Mouse (Mus musculus): ENCODE data around the gene Slc9a1. TPM values are rescaled to one million over a fixed set of nuclear protein-coding genes. Genes with fewer than 3 reads are reported as not detected.
A peak's percentile ranks its signal among the peaks of the same experiment; 100 is the strongest.

Gene Slc9a1
- total RNA-seq, 2 experiments from 2014 or later: 30.4 to 36.2 TPM

DNA sequence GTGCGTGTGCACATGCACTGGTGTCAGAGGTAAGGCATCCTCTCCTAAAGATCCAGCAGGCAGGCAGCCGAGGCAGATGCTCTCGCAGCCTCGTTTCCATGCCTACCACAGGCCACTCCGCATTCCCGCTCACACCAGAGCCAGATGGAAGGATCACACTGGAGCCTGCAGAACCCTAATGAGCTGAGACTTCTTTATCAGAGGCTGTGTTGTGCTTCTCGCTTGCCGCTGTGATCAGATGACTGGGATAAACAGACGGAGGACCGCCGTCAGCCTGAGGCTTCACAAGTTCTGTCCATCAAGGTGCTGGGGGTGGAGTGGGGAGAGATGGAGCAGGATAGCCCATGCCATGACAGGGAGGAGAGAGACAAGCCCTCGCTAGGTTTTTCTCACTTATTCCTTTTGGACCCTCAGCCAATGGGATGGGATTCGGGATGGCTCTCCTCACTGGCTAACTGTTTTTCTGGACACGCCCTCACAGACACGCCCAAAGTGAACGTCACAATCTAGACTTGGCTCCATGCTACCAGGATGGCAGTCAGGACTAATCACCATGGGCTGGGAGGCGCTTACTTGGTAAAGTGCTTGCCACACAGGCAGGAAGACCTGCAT is 63.2 kb downstream of the Slc9a1 start:
- peak; percentile 66 for DNase-seq

DNA sequence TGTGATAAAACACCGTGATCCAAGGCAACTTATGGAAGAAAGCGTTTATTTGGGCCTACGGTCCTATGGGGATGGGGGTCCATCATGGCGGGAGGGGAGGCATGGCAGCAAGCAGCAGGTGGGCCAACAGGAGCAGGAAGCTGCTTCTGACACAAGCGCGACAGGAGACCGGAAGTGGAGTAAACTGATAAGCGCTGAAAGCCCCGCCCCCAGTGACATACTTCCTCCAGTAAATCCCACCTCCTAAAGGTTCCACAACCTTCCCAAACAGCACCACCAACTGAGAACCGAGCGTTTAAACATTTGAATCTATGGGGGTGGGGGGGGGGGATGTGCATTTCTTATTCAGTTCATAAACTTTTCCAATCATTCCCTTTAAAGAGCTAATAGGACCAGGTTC is 66.4 kb downstream of the Slc9a1 start:
- intact Hi-C loops (cut with DNase I): no loop called here

More for the DNA sequence above, 63.2 kb downstream of the Slc9a1 start:
- intact Hi-C loops (cut with DNase I): no loop called here

DNA sequence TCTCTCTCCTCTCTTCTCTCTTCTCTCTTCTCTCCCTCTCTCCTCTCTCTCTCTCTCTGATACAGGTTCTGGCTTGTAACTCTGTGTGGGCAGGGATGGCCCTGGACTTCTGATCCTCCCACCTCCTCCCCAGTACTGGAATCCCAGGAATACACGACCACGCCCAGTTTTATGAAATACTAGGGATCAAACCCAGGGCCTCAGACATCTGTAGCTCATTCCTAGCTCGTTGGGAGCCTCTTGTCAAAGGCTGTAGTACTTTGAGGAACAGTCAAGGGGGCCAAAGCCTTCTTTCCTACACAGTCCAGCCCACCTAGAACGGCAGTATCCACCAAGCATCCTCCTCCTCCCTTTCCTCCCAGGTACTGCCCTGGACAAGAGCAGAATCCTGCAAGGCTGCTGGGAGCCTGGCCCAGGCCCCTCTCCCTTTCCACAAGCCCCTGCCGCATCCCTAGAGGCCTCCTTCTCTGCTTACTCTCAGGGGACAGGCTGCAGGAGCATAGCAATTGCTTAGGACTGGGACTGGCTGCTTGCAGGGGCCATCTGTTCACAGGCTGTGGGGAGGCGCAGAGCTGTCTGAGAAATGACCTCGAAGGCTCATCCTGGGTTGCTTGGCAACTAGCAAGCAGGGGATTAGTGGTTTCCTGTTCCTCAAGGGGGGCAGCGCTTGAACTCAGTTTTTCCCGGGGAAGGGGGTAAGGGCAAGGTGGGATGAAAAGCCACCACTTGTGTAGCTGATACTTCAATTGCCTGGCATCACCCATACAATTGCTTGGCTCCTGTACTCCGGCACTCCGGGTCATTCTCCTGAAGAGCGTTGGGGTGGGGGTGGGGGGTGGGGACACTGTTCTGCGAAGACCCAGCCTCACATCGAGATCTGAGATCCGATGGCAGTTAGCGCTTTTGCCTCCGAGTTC is 70.2 kb downstream of the Slc9a1 start:
- intact Hi-C loops (cut with DNase I): no loop called here
- peak; percentile 77 for DNase-seq

More for the DNA sequence above, 66.4 kb downstream of the Slc9a1 start:
- DNase-seq: no peak

DNA sequence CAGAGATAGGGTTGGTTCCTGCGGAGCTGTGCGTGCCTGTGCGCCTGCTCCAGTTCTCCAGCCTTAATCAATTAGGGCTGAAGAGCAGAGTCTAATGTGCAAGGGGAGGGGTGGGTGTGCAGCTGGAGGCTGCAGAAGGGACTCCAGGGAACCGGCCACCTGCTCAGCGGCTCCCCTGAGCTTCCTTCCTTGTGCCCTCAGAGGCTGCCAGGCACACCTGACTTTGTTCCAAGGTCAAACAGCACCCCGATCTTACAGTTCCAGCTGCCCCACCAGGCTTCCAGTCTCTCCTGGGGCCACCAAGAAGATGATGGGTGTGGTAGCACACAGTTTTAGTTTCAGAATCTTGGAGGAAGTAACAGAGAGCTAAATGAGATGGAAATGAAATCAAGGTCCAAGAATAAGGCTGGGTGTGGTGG is 70.9 kb downstream of the Slc9a1 start:
- intact Hi-C loops (cut with DNase I): no loop called here
- peak; percentile 40 for DNase-seq

DNA sequence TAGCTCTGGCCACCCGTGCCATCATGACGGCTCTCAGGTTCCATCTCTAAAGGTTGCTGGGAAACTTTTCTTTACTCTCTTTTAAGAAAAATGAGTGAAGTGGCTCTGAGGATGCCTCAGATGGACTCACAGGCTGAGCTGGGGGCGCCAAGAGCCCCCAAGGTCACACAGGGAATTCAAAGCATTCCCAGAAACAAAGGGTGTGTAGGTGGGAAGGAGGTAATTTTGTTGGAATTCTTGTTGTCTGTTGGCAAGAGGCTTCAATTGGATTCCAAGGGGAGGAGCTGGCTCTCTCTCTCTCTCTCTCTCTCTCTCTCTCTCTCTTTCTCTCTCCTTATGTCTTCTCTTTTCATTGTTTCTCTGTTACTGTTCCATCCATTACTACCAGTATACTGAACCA is 72.7 kb downstream of the Slc9a1 start:
- intact Hi-C loops (cut with DNase I): no loop called here

DNA sequence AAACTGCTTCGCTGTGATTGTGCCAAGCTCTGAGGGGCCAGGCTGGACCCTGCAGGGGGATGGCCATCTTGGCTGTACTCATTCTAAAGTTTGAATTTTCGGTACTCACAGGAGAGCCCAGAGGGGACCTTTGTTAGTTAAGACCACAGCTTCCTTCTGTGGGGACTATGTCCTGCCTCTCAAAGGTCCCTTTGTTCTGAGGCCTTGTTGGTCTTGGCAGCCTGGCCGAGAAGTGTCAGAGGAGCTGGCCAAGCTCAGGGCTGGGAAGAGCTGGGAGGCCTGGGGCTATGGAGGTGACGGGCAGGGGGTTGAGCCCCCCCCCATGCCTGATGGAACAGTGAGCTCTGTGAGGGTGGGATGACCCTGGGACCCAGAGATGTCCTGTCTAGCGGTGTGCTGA is 73.6 kb downstream of the Slc9a1 start:
- intact Hi-C loops (cut with DNase I): no loop called here
- DNase-seq: peak; percentile 51

More for the DNA sequence above, 72.7 kb downstream of the Slc9a1 start:
- DNase-seq: no peak

DNA sequence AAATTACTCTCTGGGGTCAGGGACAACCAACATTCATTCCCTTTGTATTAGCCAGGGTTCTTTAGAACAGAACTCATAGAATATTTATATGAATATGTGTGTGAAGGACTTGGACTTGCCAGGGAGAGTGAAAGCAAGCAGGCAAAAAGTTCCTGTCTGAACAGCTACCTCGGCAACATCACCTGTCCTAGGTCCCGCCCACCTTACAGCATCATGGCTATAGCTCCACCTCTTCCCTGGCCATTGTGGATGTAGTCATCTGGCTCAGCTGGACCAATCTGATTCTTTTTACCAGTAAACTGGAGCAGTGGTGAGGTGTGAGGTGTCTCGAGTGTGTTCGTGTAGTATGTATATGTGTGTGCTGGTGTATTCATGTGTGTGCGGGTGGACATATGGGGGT is 76.2 kb downstream of the Slc9a1 start:
- no peak for DNase-seq
- intact Hi-C loops (cut with DNase I): no loop called here

DNA sequence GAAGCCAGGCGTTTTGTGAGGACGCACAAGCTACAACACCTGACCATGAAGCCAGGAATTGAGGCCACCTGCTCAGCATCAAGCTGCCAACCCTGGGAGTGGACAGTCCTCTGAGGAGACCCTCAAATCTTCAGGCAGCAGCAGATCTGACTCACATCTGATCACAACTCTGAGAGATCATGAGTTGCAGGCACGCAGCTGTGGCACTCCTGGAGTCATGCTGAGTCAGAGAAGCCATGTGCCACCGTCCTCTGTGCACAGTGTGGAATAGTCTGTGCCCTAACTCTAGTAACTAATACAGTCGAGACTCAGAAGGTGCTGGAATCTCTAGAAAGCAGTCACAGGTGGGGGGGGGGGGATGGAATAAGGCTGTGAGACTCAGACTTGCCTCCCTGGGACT is 77.9 kb downstream of the Slc9a1 start:
- intact Hi-C loops (cut with DNase I): no loop called here
- no peak for DNase-seq

DNA sequence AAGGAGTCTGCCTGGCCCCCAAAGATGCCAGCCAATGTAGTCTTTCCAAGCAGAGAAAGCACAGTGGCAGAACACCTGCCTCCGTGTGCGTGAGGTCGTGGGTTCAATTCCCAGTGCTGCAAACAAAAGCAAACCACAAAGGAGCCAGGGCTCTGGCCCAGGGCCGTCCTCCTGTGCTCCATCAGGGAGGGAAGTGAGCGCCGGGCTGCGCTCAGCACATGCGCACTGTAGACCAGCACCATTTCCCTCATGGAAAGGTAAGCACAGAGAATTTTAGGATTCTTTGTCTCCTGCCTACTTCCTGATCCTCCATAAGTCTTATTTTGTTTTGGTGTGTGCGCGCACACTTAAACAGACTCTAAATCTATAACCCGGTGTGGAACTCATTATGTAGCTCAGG is 78.5 kb downstream of the Slc9a1 start:
- DNase-seq: no peak
- intact Hi-C loops (cut with DNase I): no loop called here

DNA sequence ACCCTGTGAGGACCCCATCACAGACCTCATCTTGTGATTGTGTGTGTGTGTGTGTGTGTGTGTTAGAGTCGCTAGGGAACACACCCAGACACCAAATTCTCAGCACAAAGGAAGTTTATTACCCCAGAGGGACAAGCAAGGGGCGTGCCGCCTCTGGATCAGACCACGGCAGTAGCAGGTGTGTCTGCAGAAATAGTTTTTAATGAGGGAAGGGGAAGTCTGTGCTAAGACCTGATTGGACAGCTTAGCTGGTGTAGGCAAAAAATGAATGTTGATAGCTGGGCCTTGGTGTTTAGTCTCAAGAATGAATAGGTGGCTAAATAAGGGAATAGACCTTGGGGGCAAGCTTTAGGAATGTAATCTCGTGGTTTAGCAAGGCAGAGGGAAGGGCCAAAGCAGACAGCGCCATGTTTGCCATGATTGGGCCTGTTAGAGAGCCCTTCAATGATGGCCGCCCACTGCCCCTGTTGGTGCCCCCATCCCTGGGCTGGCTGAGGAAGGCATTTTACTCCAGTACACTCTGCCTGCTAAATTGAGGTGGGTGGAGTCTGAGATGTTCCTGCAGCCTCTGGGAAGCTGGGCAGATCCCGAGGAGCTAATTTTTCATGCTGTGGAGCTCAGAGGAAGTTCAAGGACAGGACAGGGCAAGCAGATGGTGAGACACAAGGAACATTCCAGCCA is 79.3 kb downstream of the Slc9a1 start:
- no peak for DNase-seq
- intact Hi-C loops (cut with DNase I): no loop called here

DNA sequence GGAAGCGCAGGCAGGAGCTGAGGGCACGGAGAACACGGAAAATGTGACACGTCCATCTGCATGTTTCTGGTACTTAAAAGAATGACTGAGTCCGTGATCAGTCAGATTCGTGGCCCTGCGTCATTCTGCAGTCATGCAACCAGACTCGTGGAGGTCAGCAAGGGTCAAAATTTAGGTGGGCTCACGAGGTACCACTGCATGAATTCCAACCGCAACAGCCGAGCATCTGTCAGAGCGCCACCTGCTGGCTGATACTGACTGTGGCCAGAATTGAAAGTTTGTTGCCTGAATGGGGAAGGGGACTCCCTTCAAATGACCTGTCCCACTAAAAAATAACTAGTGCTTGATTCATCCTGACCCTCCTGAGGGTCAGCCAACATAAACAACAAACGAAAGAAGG is 80.2 kb downstream of the Slc9a1 start:
- peak; percentile 47 for DNase-seq
- intact Hi-C loops (cut with DNase I): loop anchor here (2.0 to 10.0 kb wide), 2 partner anchors 139 to 445 kb away; no protein-coding TSS in a partner anchor

DNA sequence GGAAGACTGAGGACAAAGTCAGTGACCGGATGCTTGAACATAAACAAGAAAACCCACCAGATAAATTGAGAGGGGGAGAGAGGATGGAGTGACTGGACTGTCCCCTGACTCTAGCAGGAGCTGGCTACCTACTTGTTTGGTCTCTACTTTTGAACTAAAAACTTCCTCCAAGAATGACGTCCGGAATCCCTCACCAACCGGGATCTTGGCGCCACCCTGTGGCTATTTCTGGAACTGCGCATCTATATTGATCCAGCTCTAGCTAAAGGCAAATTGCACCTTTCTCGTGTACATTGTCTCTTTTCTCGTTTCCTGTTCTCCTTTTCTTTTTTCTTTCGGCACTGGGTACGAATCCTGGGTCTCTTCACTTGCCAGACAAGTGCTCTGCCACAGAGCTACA is 82.0 kb downstream of the Slc9a1 start:
- intact Hi-C loops (cut with DNase I): loop anchor here (1.0 to 10.0 kb wide), 3 partner anchors 27 to 447 kb away; no protein-coding TSS in a partner anchor
- DNase-seq: peak; percentile 86

DNA sequence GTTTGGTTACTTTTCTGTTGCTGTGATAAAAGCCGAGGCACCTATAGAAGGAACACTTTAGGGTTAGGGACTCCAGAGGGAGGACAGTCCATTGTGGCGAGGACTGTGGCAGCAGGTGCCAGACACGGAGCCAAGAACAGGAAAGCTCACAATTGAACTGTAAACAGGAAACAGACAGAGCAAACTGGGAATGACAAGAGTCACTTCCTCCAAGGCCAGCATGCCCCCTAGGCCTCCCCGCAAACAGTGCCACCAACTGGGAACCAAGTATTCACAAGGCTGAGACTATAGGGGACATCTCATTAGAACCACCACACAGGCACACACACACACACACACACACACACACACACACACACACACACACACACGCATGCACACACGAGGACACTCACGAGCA is 82.9 kb downstream of the Slc9a1 start:
- intact Hi-C loops (cut with DNase I): loop anchor here (10.0 kb wide), 1 partner anchor 448 kb away; no protein-coding TSS in a partner anchor
- DNase-seq: no peak

DNA sequence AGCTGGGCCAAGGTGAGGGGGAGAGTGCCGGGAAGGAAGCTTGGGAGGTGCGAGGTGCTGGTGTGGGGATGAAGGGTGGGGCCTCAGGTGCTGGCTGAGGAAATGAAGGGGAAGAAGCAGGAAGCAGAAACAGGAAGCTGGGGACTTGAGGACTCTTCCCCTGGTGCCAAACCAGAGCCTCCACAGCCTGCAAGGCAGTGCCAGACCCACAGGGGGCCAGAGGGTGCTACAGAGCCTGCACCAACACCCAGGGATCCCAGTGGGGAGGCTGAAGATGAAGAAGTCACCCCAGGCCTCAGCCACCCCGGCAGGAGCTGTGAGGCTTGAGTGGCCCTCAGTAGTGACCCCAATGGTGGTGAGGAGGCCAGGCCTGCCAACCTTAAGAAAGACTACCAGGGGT is 88.5 kb downstream of the Slc9a1 start:
- no peak for DNase-seq
- intact Hi-C loops (cut with DNase I): loop anchor here (10.0 kb wide), 1 partner anchor 453 kb away; no protein-coding TSS in a partner anchor

DNA sequence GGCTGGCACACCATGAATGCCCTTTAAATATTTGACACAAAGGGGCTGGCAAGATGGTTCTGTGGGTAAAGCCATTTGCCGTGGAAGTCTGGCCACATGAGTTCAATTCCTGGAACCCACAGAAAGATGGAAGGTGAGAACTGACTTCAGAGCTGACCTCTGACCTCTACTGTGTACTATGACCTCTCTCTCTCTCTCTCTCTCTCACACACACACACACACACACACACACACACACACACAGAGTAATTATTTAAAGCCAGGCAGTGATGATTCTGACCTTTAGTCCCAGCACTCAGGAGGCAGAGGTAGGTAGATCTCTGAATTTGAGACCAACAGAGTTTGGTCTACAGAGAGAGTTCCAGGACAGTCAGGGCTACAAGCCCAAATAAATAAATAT is 90.5 kb downstream of the Slc9a1 start:
- intact Hi-C loops (cut with DNase I): no loop called here
- no peak for DNase-seq

DNA sequence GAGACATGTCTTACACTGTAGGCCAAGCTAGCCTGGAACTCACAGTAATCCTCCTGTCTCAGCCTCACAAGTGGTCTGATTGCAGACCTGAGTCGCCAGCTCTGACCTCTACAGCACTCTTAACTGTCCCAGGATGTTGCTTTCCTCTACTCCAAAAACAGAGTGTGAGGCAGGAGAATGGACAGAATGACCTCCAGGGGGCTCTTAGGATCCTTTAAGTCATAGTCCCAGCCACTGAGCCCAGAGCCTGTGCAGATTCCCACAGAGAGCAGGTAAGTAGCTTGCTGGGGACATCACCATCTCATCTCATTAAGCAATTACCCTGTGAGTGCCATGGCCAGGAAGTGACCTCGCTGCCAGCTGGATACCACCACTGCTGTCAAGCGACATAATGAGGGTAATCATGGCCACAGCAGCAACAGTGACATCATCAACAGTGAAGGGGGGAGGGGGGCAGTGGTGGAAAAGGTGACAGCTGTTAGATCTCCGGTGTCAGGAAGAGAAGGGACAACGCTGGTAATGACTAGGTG is 91.4 kb downstream of the Slc9a1 start:
- DNase-seq: no peak

DNA sequence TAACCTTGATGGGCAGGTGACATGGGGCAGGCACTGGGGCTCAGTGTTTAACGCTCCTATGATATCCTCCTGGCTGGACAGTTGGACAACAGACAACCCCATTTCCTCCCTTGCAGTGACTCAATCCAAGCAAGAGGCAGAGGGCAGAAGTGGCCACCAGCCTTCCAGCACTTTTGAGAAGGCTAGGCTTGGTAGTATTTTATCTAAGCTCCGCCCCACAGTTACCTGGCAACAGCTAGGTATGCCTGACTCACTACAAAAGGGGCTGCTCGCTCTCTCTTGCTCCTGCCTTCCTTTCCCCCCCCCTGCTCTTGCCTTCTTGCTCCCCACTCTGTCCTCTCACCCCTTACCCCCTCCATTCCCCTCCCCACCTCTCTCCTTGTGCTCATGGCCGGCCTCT is 91.9 kb downstream of the Slc9a1 start:
- no peak for DNase-seq
- intact Hi-C loops (cut with DNase I): no loop called here

More for the DNA sequence above, 91.4 kb downstream of the Slc9a1 start:
- intact Hi-C loops (cut with DNase I): no loop called here

DNA sequence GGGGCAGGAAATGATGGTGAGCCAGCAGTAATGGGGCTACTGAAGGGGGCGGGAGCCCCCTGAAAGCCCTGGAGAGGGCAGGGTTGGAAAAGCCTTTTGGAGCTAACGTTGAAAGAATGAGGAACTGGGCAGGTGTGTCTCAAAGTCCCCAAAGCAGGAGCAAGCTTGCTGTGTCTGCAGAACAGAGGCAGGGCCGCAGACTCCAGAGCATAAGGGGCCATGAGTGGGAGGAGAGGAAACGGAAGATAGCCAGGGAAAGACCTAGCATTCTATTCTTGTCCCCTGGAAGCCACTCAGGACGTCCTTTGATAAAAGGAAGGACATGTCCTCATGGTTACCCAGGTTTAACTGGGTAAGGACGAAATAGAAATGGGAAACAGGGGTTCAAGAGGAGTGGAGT is 93.7 kb downstream of the Slc9a1 start:
- no peak for DNase-seq
- intact Hi-C loops (cut with DNase I): no loop called here

DNA sequence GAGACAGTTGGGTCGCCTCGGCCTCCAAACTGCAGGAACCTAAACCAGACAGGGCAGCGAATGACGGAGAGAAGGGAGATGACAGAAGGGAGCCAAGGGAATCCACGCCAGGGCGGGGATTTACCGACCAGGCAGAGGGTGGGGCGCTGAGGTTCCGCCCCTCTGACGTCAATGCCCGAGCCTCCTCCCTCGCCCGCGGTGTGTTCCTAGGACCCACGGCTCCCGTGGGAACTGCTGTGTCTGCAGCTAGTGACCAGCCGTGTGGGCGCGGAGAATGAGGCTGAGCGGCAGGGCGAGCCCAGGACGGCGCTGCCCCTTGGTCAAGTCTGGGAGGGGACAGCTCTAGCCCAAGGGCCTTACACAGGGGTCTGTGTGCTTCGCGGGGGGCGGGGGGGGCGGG is 98.6 kb downstream of the Slc9a1 start:
- intact Hi-C loops (cut with DNase I): no loop called here
- DNase-seq: peak; percentile 63

DNA sequence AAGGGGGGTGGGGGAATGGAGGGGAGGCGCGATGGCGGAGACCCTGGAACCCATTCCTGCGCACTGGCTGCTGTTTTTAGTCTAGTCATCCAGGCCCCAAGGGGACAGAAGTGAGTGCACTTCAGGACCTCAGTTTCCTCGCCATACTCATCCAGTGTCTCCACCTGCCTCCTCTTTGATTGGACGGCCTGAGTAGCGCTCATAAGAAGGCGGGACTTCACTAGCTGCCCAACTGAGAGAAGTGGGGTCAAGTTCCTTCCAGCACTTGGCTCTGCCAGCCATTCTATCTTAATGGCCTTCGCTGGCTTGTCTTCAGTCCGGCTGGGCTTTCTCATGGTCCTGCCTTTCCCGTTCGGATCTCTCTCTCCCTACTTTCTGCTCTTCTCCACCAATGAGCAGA is 99.6 kb downstream of the Slc9a1 start:
- intact Hi-C loops (cut with DNase I): no loop called here
- DNase-seq: no peak
